Mouse (Mus musculus): ENCODE data around the gene Krt32.

Gene Krt32

GRCm38 (mm10) chr11:100087861-100088260 lies at the start of gene Krt32:
Krt32 (minus strand) TSS chr11:100088226.
- no peak for DNase-seq (ENCODE audit: low read depth, low spot score)

DNA sequence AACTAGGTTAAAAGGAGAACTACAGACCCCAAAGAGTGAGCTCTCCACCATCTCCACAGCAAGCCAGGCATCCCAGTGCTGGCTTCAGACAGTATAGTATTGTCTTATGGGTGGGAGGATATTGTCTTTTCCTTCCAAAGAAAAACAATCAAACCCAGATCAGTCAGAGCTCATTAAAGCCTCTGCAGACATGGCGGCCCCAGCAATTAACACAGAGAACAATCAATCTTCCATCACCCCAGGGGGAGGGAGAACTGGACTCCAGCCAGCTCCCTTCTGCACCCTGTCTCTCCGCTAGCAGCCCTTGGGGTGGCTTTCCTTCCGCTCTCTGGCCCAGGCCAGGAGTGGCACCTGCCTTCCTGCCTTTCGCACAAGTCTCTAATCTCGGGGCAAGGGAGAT lies 49.7 kb upstream of the Krt32 start:
- no peak for DNase-seq (ENCODE audit: low read depth, low spot score)

GRCm38 (mm10) chr11:100136559-100136958 lies 48.5 kb upstream of the Krt32 start:
- DNase-seq (ENCODE audit: low read depth, low spot score), result no peak

DNA sequence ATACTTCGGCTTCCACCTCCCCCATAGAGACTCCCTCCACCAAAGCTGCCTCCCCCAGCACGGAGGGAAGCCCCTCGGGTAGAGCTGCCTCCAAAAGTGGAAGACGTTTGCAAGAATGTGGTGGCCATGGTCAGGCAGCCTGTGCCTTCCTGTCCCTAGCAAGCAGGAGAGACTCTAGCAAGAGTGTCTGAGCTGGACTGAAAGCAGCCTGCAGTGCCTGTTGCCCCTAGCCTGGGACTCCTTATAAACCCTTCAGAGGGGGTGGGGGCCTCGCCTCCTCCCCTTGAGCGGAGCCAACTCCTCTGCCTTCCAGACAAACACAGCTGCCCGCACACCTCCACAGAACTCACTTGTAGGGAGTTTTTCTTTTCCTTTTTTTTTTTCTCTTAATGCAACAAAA lies 47.7 kb upstream of the Krt32 start, which contains the start of gene Krt15:
Gene Krt15, minus strand, starts transcription at position 198 of the 400 bp plus-strand sequence.
- DNase-seq (ENCODE audit: low read depth, low spot score), result no peak

DNA sequence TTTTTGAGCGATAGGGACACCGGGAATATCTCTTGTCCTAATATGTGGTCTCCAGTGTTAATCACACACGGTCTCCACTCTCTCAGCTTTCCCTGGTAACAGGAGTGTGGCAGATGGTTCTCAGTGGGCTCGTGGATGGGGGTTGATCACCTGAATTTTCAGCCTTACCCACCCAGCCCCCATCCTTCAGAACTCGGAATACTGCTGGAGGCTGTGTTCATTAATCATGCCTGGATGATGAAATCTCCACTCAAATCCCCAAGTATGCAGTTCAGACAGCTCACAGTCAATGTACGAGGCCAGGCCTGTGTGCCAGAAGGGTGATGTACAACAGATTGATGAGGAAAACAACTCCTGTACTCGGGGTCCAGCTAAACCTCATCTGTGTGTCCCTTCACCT lies 36.9 kb upstream of the Krt32 start:
- no peak for DNase-seq (ENCODE audit: low read depth, low spot score)

GRCm38 (mm10) chr11:100121466-100121865 lies 33.4 kb upstream of the Krt32 start, which contains the start of gene Krt13:
Krt13 (minus strand) TSS chr11:100121566.
- peak; percentile 8 for DNase-seq (ENCODE audit: low read depth, low spot score)

- no peak for DNase-seq (ENCODE audit: low read depth, low spot score)
Observed at GRCm38 (mm10) chr11:100120331-100120730, 32.3 kb upstream of the Krt32 start.

DNA sequence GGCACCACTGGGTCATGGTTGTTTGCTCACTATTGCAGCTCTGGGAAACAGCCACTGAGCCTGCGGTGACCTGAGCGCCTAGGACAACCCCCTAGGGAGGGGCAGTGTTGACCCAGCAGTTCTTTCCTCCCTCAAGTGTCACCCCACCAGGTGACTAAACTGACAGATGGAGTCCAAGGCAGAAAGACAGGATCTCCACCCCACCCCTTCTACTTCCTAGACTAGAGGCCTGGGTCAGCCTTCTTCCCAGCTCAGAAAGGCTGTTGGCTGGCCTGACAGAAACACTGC lies 25.7 kb upstream of the Krt32 start:
- DNase-seq (ENCODE audit: low read depth, low spot score), result no peak

- DNase-seq (ENCODE audit: low read depth, low spot score), result no peak
Observed at GRCm38 (mm10) chr11:100112935-100113741, 25.1 kb upstream of the Krt32 start.

- DNase-seq (ENCODE audit: low read depth, low spot score), result no peak
Observed at GRCm38 (mm10) chr11:100105576-100106122, 17.6 kb upstream of the Krt32 start, which contains the start of gene Krt36. Krt36 (minus strand) TSS chr11:100105626.

DNA sequence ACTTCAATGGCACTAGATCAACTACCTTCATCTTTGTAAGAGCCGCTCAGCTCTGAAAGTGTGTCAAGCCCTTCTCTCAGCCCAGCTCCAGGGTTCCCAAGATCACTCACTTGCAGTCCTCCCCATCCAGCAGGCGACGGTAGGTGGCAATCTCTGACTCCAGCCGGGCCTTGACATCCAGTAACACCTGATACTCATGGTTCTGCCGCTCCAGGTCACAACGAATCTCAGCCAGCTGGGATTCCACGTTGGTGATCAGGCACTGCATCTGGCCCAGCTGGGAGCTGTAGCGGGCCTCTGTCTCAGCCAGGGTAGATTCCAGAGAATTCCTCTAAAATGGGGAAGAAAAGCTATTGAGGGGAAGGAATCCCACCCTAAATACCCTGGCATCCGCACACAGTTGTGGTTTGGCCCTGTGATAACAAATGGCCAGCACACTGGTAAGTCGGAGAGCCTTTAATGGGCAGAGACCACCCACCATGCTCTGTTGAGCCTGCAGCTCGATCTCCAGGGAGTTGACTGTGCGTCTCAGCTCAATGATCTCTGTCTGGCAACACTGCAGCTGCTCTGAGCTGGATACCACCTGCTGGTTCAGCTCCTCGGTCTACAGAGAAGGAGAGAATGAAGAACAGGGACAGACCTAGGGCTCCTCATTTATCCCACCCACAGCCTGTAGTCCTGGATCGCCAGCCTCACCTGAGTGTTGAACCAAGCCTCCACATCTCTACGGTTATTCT lies 14.8 kb upstream of the Krt32 start:
- DNase-seq (ENCODE audit: low read depth, low spot score), result no peak

DNA sequence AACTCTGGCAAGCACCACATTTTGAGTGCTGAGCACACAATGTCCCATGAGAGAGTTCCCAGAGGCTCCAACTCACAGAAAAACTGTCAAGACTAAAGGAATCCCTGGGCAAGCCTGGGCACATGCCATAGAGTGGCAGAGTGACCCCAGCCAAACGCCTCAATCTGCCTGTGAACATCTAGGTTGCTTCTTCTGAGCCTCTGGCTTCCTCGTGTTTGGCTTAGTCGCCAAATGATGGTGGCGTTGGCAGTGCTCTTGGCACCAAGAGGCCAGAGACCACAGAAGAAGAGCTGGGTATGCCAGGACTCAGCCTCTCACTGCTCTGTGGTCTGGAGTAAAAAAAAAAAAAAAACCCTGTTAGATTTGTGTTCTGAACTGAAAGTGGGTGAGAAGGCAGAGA lies 12.4 kb upstream of the Krt32 start:
- no peak for DNase-seq (ENCODE audit: low read depth, low spot score)

DNA sequence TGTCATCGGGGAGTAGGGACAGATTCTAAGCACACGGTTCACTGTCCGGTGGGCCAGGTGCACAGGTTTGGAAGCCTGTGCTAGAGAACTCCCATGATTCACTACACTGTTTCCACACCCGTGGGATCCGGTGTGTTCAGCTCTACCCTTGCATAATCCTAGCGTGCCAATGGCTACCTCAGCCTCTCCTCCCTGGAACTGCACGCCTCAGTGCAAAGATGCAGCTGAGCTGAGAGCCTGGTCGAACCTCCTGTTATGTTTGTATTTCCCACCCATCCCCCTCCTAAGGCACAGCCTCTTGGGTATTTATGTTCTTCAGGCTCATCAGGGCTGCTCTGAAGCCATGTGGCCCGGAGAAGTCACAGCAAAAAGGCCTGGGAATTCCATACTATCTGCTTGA lies 9.8 kb upstream of the Krt32 start:
- DNase-seq (ENCODE audit: low read depth, low spot score), result no peak

DNA sequence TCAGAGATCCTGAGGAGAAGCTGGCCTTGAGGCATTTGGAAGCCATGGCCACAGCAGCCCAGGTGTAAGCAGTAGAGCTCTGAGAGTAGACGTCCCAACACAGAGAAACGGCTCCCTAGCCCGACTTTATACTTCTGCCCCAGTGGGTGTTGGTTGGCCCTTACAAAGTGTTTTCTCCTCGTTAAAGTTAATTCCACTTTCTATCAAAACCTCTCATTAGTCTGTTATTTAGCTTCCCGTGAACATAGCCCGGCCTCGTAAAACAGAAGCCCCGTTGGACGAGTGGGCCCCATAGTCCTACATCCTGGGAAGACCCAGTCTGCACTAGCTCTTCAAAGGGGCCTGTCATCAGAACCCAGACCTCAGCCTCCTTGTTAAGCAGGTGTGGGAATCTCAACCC lies 8.1 kb upstream of the Krt32 start, which contains the start of gene Krt35:
Gene Krt35, minus strand, starts transcription at position 101 of the 400 bp plus-strand sequence.
- DNase-seq (ENCODE audit: low read depth, low spot score), result no peak

DNA sequence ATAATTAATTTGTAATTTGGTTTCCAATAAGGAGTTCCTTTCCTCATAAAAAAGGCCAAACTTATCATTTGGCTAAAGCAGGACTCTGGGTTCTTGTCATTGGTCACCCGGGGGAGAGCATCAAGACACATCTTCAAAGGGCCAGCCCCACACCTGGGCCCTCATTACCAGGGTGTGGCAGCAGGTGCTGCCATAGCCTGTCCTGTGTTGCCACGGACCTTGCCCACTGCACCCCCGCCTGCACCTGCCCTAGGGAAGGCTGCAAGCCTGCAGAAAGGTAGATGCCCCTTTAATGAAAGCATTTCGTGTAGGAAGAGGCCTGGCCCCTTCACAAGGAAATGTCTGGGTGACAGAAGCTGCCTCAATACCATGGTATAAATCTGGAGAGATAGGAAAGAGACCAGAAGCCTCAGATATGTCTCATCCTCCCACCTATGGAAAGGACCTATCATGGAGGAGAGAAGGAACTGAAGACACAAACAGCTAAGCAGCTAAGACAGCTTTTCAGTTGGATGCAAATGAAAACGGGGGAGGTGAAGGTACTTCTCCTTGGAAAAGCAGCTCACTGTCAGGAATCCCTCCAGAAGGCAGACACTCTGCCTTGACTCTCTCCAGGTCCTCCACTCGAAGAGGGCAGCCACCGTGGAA lies 476 bp upstream of the Krt32 start:
- no peak for DNase-seq (ENCODE audit: low read depth, low spot score)

- DNase-seq (ENCODE audit: low read depth, low spot score), result no peak
Observed at GRCm38 (mm10) chr11:100073873-100074272, 14.2 kb downstream of the Krt32 start.

- DNase-seq (ENCODE audit: low read depth, low spot score), result peak; percentile 5
Observed at GRCm38 (mm10) chr11:100067293-100068036, 20.6 kb downstream of the Krt32 start.

- DNase-seq (ENCODE audit: low read depth, low spot score), result no peak
Observed at GRCm38 (mm10) chr11:100066236-100067010, 21.6 kb downstream of the Krt32 start.

- DNase-seq (ENCODE audit: low read depth, low spot score), result peak; percentile 75
Observed at GRCm38 (mm10) chr11:100058875-100059274, 29.2 kb downstream of the Krt32 start.

Measured in ES-CJ7 (cell line).